Mouse (Mus musculus) bone marrow, adult 2 months (tissue): ENCODE data around the gene Tspear.

Experiments used
- CTCF ChIP-seq: fragments of 200-500 bp; IDR thresholded peaks from 2 replicates; pipeline ENCODE4 v1.5.1; 2011; ENCODE audit warnings: low read length, control low read depth; ENCODE audit not compliant: control insufficient read depth, insufficient read depth
- POLR2A ChIP-seq: fragments of 200-500 bp; IDR thresholded peaks from 2 replicates; pipeline ENCODE4 v1.6.1; 2011; ENCODE audit warnings: low read depth, mild to moderate bottlenecking, control low read depth, low read length, borderline replicate concordance; ENCODE audit not compliant: control insufficient read depth

GRCm38 (mm10) chr10:77724855-77725254 is 38.5 kb downstream of the Tspear start:
- TF ChIP-seq CTCF = peak; percentile 29; the same call in 1 of the 2 replicates
- TF ChIP-seq POLR2A = no peak
